ENCODE assay signal across 19 mouse cellular contexts in genomic region chr13:19139771-19140170, GRCm38 (mm10).
DNase-seq lines count a peak whose midpoint lies in the region; ATAC-seq and TF ChIP-seq lines count a peak whose summit lies in the region.
"Had no signal": no experiment of that assay in that cellular context is flagged by ENCODE, and none has a peak within 500 bp of the region (broad histone marks: within the 10 kb centered on the region; RNA-seq: fewer than 3 reads in every experiment).

No protein-coding gene starts in this region.

- no peak for TF ChIP-seq CTCF in liver, adult 2 months (IDR thresholded peaks at IDR 0.05; ENCODE audit: low read depth, low read length)

- H3K79me2 ChIP-seq in liver, adult 2 months (ENCODE audit: control insufficient read depth, insufficient read depth, low read length) = no peaks in the 10 kb centered on the region

- DNase-seq in liver, adult 2 months (ENCODE audit: extremely low read depth, low read depth, low spot score) = peak; percentile 69
- DNase-seq in liver = no peak
- DNase-seq in heart, adult 8-10 months (ENCODE audit: low spot score) = no peak
- no peak for DNase-seq in right cerebral cortex, postnatal 4 days
- DNase-seq: adrenal gland, postnatal 14 days; B cell, adult 2 months; cerebellum, adult 18-20 months; cerebellum, adult 9-11 months; cerebellum, postnatal 36 days; gastrocnemius, postnatal 14 days; heart, postnatal 36 days had no signal

- no peak overlapping the region for H3K4me2 ChIP-seq in liver, embryonic 15.5 days
- H3K4me2 ChIP-seq: embryonic facial prominence, embryonic 13.5 days; heart, embryonic 13.5 days; hindbrain, embryonic 15.5 days had no signal

- H3K9me3 ChIP-seq in liver, embryonic 15.5 days (replicated peaks) = no peaks in the 10 kb centered on the region
- H3K9me3 ChIP-seq: embryonic facial prominence, embryonic 13.5 days; heart, embryonic 13.5 days; hindbrain, embryonic 15.5 days had no signal

- no peaks in the 10 kb centered on the region for H3K27me3 ChIP-seq in liver, adult 2 months (ENCODE audit: control insufficient read depth, insufficient read depth, low read length)
- H3K27me3 ChIP-seq in liver, embryonic 15.5 days = no peaks in the 10 kb centered on the region
- H3K27me3 ChIP-seq: embryonic facial prominence, embryonic 13.5 days; heart, embryonic 13.5 days; hindbrain, embryonic 15.5 days had no signal

- no peak overlapping the region for H3K4me3 ChIP-seq in liver, adult 2 months (ENCODE audit: insufficient read depth, low read depth, low read length)
- H3K4me3 ChIP-seq in liver, embryonic 15.5 days (replicated peaks) = no peak overlapping the region
- H3K4me3 ChIP-seq: embryonic facial prominence, embryonic 13.5 days; heart, embryonic 13.5 days; hindbrain, embryonic 15.5 days had no signal

- WGBS in liver, adult 2 months = 12% methylated on average over 1 of the region's 1 CpGs
- WGBS in liver, embryonic 15.5 days (ENCODE audit: insufficient replicate concordance) = 12% methylated on average over 1 of the region's 1 CpGs

- H3K27ac ChIP-seq in liver, adult 2 months (replicated peaks; ENCODE audit: insufficient read depth, low read depth, low read length) = no peak overlapping the region
- 0 out of 2 replicates have a peak overlapping the region, but pooled peaks have one; percentile 2 for H3K27ac ChIP-seq in liver, embryonic 15.5 days (replicated peaks)
- H3K27ac ChIP-seq: embryonic facial prominence, embryonic 13.5 days; heart, embryonic 13.5 days; hindbrain, embryonic 15.5 days had no signal

- H3K4me1 ChIP-seq in liver, adult 2 months (ENCODE audit: control insufficient read depth, insufficient read depth, low read length) = peaks cover 4% of the 10 kb centered on the region
- H3K4me1 ChIP-seq in liver, embryonic 15.5 days (replicated peaks) = peaks cover 19% of the 10 kb centered on the region
- H3K4me1 ChIP-seq: hindbrain, embryonic 15.5 days had no signal

- TF ChIP-seq POLR2A in liver, adult 2 months (IDR thresholded peaks at IDR 0.05; ENCODE audit: extremely low read depth, insufficient read depth, low read length) = no peak

- no peaks in the 10 kb centered on the region for H3K36me3 ChIP-seq in liver, adult 2 months (ENCODE audit: control insufficient read depth, insufficient read depth, low read length)
- H3K36me3 ChIP-seq in liver, embryonic 15.5 days (replicated peaks) = no peaks in the 10 kb centered on the region
- H3K36me3 ChIP-seq: embryonic facial prominence, embryonic 13.5 days; heart, embryonic 13.5 days had no signal

- H3K9ac ChIP-seq in liver, adult 2 months (ENCODE audit: low read depth, low read length) = no peak overlapping the region
- no peak overlapping the region for H3K9ac ChIP-seq in liver, embryonic 15.5 days
- H3K9ac ChIP-seq: embryonic facial prominence, embryonic 13.5 days; heart, embryonic 13.5 days; hindbrain, embryonic 15.5 days had no signal

- ATAC-seq in liver, embryonic 15.5 days (ENCODE audit: insufficient read depth) = peak; percentile 62
- peak; percentile 91 for ATAC-seq in megakaryocyte-erythroid progenitor cell, adult 5-6 weeks (replicated peaks; ENCODE audit: low FRiP score, low TSS enrichment, poor library complexity, severe bottlenecking)
- ATAC-seq in erythroid progenitor cell, adult 5-6 weeks (replicated peaks; ENCODE audit: low FRiP score, poor library complexity, severe bottlenecking) = no peak
- ATAC-seq: forebrain, embryonic 14.5 days; Patski had no signal
